Mouse (Mus musculus): ENCODE measurements around the gene Wrap53.
"Not testable (repeated sequence)": the region's sequence is repeated elsewhere in the genome, so short reads cannot be mapped to it uniquely, and the experiment has no call there.

The Wrap53 gene

DNA sequence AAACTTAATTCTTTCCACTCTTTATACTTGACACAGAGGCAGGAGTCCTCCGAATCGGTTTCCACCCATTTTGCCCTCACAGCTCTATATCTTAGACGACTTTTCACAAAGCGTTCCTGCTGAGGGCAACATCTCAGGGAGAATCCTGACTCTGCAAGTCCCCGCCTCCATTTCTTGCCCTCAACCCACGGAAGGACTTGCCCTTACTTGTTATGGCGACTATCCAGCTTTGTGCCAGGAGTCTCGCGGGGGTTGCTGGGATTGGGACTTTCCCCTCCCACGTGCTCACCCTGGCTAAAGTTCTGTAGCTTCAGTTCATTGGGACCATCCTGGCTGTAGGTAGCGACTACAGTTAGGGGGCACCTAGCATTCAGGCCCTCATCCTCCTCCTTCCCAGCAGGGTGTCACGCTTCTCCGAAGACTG lies at the start of gene Wrap53, which contains the start of gene Trp53:
Wrap53 (minus strand) TSS at position 165 of the 424 bp plus-strand sequence.
Trp53 (plus strand) TSS at position 269 of the 424 bp plus-strand sequence.
- DNase-seq (ENCODE audit: low spot score): peak; percentile 94

DNA sequence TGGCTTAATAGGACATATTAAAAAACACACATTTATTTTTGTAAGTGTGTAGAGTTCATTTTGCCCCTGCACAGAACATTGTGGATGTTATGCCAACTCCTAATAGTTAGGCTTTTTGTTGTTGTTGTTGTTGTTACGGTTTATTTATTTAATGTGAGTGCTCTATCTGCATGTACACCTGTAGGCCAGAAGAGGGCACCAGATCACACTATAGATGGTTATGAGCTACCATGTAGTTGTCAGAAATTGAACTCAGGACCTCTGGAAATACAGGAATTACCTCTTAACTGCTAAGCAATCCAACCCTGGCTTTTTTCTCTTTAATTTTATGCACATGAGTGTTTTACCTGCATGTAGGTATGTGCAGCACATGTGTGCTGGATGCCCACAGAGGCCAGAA lies 49.7 kb upstream of the Wrap53 start:
- no peak for DNase-seq (ENCODE audit: low spot score)

DNA sequence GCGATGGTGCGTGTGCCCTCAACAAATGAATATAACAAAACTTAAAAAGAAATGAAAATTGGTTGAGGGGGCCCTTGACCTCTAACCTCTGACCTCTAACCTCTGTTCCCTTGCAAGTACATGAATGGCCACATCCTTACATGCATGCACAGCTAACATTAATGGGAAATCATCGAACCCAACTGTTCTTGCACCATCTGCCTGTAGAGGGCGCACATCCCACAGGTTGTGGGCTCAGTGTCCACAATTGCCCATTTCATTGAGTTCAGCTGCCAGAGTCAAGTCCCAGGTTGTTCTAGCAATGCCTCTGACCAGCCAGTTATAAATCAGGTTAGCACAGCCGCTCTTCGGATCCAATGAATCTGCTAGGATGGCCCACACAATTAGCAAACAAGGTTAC lies 48.2 kb upstream of the Wrap53 start:
- DNase-seq (ENCODE audit: low spot score): peak; percentile 67

DNA sequence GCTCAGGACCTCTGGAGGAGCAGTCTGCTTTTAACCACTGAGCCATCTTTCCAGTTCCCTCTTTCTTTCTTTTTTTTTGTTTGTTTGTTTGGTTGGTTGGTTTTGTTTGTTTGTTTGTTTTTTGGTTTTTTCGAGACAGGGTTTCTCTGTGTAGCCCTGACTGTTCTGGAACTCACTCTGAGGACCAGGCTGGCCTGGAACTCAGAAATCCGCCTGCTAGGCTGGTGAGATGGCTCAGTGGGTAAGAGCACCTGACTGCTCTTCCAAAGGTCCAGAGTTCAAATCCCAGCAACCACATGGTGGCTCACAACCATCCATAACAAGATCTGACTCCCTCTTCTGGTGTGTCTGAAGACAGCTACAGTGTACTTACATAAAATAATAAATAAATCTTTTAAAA lies 44.3 kb upstream of the Wrap53 start:
- not testable (repeated sequence) for DNase-seq (ENCODE audit: low spot score)

DNA sequence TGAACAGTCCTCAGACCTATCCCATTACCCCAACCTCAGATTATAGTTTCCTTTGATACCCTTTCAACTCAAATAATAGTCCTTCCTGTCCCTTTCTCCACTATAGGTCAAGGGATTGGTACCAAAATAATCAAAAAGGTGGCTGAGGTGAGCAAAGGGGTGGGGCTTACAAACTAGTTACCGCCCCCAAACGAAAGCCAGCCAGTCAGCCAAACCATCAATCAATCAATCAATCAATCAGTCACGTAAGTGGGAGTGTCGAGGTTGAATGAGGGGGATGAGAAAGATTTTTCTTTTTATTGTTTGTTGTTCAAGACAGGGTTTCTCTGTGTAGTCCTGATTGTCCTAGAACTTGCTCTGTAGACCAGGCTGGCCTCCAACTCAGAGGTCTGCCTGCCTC lies 43.0 kb upstream of the Wrap53 start:
- no peak for DNase-seq (ENCODE audit: low spot score)

DNA sequence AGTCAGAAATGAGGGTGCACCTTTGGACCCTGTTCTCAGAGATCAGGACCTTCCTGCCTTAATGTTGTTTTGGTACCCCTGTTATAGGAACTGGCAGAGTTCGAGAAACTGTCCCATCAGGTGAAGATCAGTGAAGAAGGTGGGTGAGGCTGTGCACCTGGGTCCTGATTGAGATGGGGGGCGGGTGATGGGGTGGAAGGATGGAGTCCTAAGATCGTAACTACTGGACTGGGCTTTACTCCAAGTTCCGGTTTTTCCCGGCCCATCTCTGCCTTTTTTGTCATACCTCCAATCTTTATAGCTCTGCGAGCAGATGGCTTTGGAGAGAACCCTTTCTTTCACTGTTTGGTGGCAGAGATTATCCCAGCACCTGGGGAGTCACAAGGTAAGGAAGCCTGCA lies 42.4 kb upstream of the Wrap53 start:
- no peak for DNase-seq (ENCODE audit: low spot score)

DNA sequence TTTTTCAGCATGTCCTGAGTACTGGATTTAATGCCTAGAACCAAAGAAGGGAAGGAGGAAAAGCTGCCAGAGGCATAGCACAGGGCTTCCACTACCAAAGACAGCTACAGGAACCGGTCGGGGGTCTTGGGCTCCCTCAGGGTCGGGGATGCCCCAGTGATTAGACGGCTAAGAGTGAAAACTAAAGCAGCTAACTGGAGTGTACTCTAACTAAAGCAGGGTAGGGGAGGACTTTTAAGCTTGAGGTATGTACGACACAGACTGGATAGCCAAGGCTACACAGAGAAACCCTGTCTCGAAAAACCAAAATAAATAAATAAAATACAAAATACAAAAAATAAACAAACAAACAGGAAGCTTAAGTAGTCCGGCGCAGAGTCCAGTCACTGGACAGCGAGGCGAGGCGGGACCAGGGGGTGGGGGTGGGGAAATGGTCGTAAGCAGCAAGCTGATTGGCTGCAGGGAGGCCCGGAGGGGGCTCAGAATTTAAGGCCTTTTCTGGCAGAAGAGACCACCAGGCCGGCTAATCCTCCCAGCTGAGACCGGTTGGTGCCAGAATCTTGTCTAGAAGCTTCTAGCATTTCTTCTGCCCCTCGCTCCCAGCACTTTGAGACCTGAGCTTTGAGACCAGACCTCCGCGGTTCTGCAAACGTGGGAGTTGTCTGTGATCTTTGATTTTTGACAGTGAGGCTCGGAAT lies 41.7 kb upstream of the Wrap53 start, which contains the start of gene Sat2:
Sat2 (plus strand) TSS at position 454 of the 698 bp plus-strand sequence.
- peak; percentile 86 for DNase-seq (ENCODE audit: low spot score)

DNA sequence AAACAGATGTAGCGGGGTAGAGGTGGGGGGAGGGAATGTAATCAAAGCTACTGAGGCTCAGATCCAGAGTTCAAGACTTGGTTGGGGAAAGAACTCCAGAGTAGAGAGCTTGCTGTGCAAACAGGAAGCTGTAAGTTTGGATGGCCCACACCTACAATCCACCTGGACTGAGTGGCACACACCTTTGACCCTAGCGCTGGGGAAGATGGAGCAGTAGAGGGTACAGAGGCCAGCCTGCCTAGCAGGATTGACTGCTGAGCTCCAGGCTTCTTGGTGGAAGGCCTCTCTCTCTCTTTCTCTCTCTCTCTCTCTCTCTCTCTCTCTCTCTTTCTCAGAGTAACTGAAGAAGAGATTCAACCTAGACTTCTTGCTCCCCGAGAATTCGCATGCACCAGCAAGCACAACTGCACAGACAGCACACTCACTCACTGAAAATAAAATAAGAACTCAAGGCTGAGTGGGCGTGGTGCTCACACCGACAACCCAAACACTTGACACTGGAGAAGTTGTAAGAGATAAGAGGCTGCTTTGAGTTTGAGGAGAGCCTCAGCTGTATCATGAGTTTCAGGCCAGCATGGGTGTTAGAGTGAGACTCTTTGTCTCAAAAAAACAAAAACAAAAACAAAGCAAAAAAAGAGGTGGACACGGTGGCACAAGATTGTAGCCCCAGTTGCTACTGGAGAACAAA lies 40.5 kb upstream of the Wrap53 start:
- peak; percentile 50 for DNase-seq (ENCODE audit: low spot score)

DNA sequence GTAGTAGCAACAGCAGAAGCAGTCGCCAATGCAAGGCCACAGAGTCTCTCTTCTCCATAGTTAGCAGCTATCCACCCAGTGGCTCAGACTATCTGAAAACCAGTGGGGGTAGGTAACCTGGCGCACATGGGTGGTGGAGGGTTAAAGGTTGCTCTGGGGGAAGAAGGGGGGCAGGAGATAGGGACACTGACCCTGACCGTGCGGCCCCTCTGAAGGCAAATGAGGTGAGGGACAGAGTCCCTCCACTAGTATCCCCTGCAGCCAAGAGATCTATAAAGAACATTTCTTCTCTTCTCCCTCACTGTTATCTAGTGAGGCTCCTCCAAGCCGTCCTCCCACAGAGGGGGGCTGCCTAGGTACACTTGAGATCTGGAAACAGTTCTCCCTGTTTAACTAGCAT lies 37.8 kb upstream of the Wrap53 start, which contains the start of gene Shbg:
Shbg (minus strand) TSS at position 101 of the 400 bp plus-strand sequence.
- DNase-seq (ENCODE audit: low spot score): no peak

DNA sequence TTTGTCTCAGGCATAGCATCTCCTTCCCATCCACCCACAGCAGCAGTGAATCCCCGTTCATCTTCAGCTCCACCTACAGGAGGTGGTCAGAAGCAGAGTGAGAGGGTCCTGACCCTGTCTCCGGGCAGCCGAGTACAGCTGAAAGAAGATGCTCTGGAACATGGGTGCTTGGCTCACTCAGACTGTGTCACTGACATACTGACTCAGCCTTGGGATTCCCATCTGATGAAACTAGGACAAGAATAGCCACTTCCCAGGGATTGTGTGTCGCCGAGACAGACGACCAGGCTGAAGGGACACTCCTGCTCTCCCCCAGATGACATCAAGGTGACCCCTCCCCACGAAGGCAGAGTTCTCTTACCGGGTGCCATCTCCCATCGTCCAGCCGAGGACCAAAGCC lies 36.7 kb upstream of the Wrap53 start:
- no peak for DNase-seq (ENCODE audit: low spot score)

DNA sequence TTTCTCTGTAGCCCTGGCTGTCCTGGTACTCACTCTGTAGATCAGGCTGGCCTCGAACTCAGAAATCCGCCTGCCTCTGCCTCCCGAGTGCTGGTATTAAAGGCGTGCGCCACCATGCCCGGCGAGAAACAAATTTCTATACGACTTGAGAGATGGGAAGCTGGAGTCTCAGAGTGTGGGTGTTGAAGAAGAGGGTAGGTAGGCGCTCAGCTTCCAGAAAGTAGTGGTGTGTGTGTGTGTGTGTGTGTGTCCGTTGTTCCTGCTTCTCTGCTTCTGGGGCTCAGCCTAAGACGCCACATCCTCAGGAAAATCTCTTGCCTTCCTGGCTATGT lies 34.2 kb upstream of the Wrap53 start:
- not testable (repeated sequence) for DNase-seq (ENCODE audit: low spot score)

DNA sequence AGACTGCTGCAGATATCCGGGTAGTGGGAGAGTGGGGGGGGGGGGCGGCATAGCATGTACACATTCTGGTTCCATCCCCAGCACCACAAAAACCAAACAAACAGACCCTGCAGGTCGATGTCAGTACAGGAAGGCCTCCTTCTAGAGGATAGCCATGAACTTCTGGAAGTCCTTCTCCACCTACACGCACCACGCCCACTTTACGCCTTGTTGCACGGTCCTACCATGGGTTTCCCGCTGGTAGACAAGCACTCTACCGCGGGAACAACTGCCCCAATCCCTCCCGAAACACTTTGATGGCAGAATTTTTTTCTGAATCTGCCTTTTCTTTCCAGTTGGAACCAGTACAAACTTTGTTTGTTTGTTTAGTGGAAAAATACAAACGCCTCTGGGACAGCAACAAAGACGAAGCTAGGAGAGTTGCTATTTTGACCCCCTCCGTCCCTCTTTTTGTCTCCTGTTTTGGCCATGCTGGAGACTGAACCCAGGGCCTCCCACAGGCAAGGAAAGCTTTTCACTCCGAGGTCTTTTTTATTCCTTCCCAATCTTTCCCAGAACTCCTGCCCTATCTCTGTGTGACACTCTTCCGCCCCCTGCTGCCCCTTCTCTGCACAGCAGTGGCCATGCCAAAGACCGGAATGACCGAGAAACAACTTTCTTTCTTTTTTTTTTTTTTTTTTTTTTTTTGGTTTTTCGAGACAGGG lies 33.6 kb upstream of the Wrap53 start:
- peak; percentile 76 for DNase-seq (ENCODE audit: low spot score)

DNA sequence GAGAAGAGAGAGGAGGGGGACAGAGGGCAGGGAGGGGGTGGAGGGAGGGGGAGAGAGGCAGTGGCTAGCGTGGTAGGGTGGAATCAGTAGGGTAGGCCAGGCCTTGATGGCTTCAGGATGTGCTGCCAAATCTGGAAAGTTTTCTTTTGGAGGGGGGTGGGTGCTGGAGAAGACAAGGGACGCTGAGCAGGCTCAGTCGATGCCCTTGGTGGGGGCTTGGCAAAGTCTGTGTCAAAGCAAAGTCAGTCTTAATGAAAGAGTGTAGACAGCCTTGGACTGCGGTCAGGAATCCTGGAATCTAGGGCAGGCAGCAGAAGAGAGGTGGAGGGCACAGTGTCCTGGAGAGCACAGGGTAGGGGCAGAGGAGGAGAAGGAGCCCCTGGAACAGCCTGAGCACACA lies 30.8 kb upstream of the Wrap53 start:
- no peak for DNase-seq (ENCODE audit: low spot score)

DNA sequence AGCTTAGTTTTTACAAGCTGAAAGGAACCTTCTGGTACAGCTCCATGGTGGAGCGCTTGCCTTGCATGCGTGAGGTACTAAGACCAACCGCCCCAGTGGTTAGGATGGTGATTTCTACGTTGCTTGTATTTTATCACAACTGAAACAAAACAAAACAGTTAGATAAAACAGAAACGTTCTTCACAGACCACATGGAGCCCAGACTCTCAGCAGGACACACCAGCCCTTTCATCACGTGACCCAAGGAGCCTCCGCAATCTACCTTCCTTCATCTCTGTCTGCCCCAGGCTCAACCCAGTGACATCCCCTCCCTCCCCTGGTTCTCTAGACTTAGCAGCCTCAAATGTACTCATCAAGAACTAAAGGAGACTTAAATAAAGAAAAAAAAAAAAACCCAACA lies 29.4 kb upstream of the Wrap53 start:
- DNase-seq (ENCODE audit: low spot score): no peak

DNA sequence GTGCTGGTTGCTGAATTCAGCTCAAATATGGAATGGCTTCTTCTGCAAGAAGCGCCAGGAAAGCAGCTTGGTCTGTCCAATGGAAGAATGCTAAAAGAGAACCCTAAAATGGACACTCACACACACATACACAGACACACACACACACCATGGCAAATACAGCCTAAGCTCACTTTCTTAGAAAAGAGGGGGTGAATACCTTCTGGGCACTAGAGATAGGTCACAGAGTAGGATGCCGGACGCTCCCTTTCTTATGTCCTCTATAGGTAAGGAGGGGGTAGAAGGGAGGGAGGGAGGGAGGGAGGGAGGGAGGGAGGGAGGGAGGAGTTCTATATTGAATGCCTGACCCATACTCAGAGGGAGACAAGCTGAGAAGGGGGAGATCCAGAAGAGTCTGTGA lies 28.5 kb upstream of the Wrap53 start:
- no peak for DNase-seq (ENCODE audit: low spot score)

DNA sequence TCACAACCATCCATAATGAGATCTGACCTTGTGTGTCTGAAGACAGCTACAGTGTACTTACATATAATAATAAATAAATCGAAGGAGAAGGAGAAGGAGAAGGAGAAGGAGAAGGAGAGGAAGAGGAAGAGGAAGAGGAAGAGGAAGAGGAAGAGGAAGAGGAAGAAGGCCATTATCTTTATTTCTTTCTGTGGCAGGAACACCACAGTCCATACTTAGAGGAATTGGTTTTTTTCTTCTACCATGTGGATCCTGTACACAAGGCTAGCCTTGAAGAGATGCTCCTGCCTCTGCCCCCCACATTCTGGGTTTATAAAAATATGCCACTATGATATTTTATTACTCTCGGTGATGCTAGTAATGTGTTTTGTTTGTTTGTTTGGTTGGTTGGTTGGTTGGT lies 26.8 kb upstream of the Wrap53 start:
- DNase-seq (ENCODE audit: low spot score): no peak

DNA sequence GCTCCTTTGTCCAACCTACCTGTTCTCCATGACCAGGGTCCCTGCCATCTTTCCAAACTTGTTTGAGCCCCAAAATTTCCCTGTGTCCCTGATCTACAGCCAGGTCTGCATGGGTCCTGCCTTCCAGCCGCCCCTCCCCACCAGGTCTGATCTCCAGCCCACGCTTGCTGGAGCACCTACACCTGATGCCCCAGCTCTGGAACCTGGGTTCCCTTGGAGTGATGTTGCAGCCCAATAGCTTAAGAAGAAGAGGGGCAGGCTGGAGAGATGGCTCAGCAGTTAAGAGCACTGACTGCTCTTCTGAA lies 26.4 kb upstream of the Wrap53 start:
- no peak for DNase-seq (ENCODE audit: low spot score)

DNA sequence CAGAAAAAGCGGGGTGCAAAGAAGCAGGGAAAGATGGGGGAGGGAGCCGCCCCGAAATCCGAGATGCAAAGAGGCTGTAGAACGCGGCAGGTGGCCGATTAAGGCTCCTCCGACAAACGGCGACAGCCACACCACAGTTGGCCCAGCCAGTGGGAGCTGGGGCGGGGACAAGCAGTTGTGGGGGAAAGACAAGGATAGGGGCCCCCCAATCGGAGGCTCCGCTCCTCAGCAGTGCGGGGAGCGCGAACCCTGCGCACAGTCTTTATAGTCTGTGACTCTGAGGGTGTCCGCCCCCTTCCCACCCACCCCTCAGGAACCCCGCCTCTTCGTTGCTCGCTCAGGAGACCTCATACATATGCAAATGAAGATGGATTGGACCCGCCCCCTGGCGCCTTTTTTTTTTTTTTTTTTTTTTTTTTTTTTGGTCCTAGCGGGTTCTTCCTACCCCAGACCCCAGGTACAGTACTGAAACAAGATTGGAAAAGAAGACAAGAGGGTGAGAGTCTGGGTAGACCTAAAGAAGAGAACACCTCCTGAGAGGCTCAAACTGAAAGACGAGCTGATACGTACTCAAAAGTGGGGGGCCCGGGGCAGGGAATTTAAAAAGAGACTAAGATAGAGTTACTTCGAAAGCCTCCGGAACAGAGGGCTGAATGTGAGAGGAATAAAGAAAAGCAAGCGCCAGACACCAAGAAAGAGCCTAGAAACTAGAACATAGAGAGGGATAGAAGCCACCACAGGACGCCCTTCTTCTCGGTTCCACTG lies 25.9 kb upstream of the Wrap53 start, which contains the start of gene Atp1b2:
Atp1b2 (minus strand) TSS at position 217 of the 765 bp plus-strand sequence.
- peak; percentile 80 for DNase-seq (ENCODE audit: low spot score)

DNA sequence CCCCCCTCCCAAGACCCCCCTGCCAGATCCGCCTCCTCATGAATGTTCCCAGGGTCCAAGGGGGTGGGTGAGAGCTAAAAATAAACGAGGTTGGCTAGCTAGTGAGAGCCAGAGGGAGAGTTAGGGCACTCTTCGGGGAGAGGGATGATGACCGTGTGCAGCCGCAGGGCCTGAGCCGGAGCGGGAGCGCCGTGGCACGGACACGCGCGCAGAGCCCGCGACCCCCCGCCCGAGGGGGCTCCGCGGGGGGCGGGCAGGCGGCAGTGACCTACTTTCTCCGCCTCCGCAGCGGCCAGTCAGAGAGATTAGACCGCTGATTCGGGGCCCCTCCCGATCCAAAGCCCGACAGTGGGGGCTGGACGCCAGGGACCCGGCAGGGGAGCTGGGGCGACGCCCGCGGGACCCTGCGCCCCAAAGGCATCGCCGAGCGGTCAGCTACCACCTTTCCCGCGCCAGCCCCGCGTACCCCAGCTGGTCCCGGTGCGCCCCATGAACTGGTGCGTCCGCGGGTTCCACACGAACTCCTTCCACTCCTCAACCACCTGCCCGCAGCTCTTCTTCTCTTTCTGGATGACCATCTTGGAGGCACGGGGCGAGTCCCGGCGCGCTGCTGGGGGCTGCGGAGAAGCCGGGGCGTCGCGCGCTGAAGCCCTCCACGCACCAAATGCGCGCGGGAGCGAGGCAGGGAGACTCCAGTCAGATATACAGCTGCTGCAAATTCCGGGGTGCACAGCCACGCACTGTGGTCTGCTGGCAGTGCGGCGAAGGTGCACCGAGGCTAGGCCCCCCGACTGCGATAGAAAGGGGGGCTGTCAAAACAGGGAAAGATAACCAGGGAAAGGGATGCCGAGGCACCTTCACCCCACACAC lies 25.0 kb upstream of the Wrap53 start:
- no peak for DNase-seq (ENCODE audit: low spot score)

DNA sequence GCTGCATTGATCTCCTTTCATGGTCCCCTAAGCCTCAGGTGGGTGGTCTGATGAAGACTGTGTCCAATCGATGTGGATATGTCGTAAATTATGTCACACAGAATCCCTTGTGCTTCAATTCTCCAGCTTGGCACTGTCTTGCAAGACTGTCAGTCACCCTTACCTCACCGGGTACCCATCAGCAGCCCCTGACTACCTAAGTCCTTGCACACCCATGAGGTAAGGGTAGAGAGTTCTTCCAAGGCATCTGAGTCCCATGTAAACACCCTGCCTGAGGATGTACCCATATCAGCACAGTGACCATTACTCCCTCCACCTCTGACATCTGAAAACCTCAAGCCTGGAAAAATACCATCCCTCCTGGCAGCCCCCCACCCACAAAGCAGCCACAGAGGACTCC lies 24.3 kb upstream of the Wrap53 start:
- no peak for DNase-seq (ENCODE audit: low spot score)

DNA sequence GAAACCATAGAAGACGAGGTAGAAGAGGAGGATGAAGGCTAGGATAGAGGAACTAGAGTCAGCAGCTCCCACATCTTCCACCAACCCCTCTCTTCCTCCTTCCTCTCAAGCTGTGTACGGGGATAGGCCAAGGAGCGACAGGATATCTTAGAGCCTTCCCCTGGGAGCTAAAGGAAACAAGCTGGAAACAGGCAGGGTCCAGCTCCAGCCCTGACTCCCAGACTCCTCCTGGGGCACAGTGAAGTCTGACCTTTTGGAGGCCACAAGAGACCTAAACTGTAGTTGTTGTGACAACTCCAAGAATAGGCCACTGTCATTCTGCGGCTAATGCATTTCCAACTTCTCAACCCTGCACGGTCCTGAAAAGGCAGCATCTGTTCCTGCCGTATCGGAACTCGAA lies 23.5 kb upstream of the Wrap53 start:
- no peak for DNase-seq (ENCODE audit: low spot score)

All from yolk sac, embryonic 10.5 days (tissue).